Mouse (Mus musculus): ENCODE measurements around the gene Gpr176.

Gene Gpr176

GRCm38 (mm10) chr2:118299981-118300380, 73.2 kb downstream of the Gpr176 start:
- 85% methylated on average over 2 of the region's 2 CpGs for WGBS

GRCm38 (mm10) chr2:118298601-118299000, 74.6 kb downstream of the Gpr176 start:
- 85% methylated on average over 4 of the region's 4 CpGs for WGBS

GRCm38 (mm10) chr2:118297966-118298365, 75.3 kb downstream of the Gpr176 start:
- 76% methylated on average over 2 of the region's 2 CpGs for WGBS

- 62% methylated on average over 7 of the region's 7 CpGs for WGBS
These were observed 77.7 kb downstream of the Gpr176 start for GRCm38 (mm10) chr2:118295505-118295904.

- 67% methylated on average over 5 of the region's 5 CpGs for WGBS
These were observed 79.6 kb downstream of the Gpr176 start for GRCm38 (mm10) chr2:118293583-118293982.

GRCm38 (mm10) chr2:118289066-118289460, 84.2 kb downstream of the Gpr176 start:
- WGBS: 83% methylated on average over 7 of the region's 7 CpGs

- 81% methylated on average over 9 of the region's 9 CpGs for WGBS
These were observed 84.7 kb downstream of the Gpr176 start for GRCm38 (mm10) chr2:118288326-118289065.

GRCm38 (mm10) chr2:118287678-118288077, 85.5 kb downstream of the Gpr176 start:
- WGBS: 45% methylated on average over 4 of the region's 4 CpGs

GRCm38 (mm10) chr2:118282467-118282866, 90.8 kb downstream of the Gpr176 start:
- WGBS: 83% methylated on average over 3 of the region's 3 CpGs

- 89% methylated on average over 8 of the region's 8 CpGs for WGBS
These were observed 95.0 kb downstream of the Gpr176 start for GRCm38 (mm10) chr2:118278249-118278648.

- WGBS: 91% methylated on average over 10 of the region's 10 CpGs
These were observed 101.6 kb downstream of the Gpr176 start for GRCm38 (mm10) chr2:118271606-118272005.

GRCm38 (mm10) chr2:118270213-118270612, 103.0 kb downstream of the Gpr176 start:
- 43% methylated on average over 14 of the region's 14 CpGs for WGBS

GRCm38 (mm10) chr2:118263914-118264201, 109.4 kb downstream of the Gpr176 start:
- 44% methylated on average over 2 of the region's 2 CpGs for WGBS

GRCm38 (mm10) chr2:118263151-118263913, 109.9 kb downstream of the Gpr176 start:
- 16% methylated on average over 8 of the region's 8 CpGs for WGBS

GRCm38 (mm10) chr2:118262673-118263072, 110.5 kb downstream of the Gpr176 start:
- 29% methylated on average over 8 of the region's 8 CpGs for WGBS

- WGBS: 78% methylated on average over 5 of the region's 5 CpGs
These were observed 113.5 kb downstream of the Gpr176 start for GRCm38 (mm10) chr2:118259746-118260145.

GRCm38 (mm10) chr2:118257094-118257493, 116.1 kb downstream of the Gpr176 start:
- WGBS: 67% methylated on average over 8 of the region's 8 CpGs

- 3% methylated on average over 25 of the region's 25 CpGs for WGBS
These were observed 116.6 kb downstream of the Gpr176 start, which contains the start of gene Fsip1 for GRCm38 (mm10) chr2:118256621-118257053. Fsip1 (minus strand) TSS chr2:118256966.

GRCm38 (mm10) chr2:118254516-118254915, 118.7 kb downstream of the Gpr176 start:
- 88% methylated on average over 8 of the region's 8 CpGs for WGBS

- WGBS: 69% methylated on average over 12 of the region's 12 CpGs
These were observed 124.3 kb downstream of the Gpr176 start for GRCm38 (mm10) chr2:118248966-118249365.

- WGBS: 58% methylated on average over 2 of the region's 2 CpGs
These were observed 125.2 kb downstream of the Gpr176 start for GRCm38 (mm10) chr2:118248016-118248415.

- 16% methylated on average over 10 of the region's 10 CpGs for WGBS
These were observed 127.3 kb downstream of the Gpr176 start for GRCm38 (mm10) chr2:118245914-118246313.

- WGBS: 87% methylated on average over 7 of the region's 7 CpGs
These were observed 137.0 kb downstream of the Gpr176 start for GRCm38 (mm10) chr2:118236196-118236595.

All from cerebral cortex, adult 2 months (tissue).